Mouse (Mus musculus) ES-CJ7 (cell line): ENCODE data around the gene Eif5b.
A peak's percentile ranks its signal among the peaks of the same experiment; 100 is the strongest.
"Not testable (repeated sequence)": the region's sequence is repeated elsewhere in the genome, so short reads cannot be mapped to it uniquely, and the experiment has no call there.

Source experiments
- DNase-seq: peaks from one replicate; pipeline ENCODE4 v3.0.0; 2011; ENCODE audit warnings: low read depth, low spot score

The Eif5b gene

DNA sequence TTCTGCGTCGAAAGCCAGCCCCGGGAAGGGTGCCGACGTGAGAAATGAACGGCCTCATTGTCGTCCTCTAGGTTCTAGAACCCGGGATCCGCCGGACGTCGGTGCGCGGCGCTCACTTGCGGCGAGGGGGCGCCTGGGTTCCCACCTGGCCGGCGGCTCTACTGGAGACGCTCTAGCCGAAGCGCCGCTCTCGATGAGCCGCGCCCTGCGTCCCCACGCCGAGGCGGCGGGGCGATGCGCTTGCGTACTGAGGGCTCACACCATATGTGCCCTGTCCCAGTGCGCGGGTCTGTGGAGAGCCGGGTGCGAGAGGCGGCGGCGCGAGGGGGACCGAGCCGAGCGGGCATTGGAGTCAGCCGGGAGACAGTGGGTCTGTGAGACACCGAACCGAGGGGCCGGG, at the start of gene Eif5b, which contains the start of gene Txndc9:
Eif5b (plus strand) TSS at position 144 of the 400 bp plus-strand sequence.
Txndc9 (minus strand) TSS at position 27 of the 400 bp plus-strand sequence.
- peak; percentile 98 for DNase-seq

DNA sequence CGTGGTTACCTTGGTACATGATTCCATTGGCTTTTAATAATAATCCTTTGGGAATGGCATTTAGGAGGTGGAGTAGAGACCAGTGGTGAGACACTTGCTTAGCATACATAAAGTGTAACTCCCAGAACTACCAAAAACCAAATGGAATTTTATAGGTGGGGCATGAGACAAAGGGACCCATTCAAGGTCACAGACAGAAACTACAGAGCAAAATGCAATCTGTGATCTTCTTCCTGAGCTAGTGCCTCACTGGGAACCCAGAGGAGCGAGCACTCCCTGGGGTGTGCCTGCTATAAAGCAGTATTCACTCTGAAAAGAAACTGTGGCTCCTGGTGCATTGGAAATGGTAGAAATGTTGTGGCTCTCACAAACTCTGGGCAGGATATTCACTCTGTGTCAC, 48.9 kb upstream of the Eif5b start:
- no peak for DNase-seq

DNA sequence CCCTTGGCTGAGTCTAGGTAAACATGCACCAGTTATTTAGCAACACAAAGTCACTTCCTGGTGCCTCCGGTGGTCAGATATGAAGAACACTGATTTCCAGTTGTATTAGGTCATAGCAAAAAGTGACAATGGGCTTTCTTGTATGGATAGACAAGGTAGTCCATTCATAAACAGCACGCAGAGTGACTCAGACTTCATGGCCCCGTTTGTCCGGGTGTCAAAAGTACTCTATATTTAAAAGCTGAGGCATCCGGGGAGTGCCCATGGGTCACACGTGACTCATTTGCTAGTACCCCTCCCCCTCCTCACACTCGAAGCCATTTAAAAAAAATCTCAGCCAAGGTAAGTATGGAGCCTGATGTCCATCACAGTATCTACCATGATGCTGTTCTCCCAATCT, 43.0 kb upstream of the Eif5b start:
- DNase-seq = no peak

DNA sequence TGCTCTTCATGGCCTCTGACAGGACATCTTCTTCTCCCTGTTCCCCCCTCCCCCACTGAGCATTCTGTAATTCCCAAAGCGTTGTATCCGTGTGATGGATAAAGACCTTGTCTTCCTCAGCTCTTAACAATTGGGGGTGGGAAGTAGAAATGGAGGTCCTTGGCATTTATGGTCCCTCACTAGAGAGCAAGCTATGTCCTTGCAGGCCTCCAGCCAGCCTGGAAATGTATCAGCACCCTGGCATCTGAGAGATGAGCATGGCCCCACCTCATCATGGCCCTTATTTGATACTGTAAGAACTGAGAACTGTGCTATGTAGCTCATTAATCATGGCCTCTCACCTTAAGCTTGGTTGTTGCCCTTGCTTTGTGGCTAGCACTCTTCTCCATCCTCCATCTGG, 42.6 kb upstream of the Eif5b start:
- no peak for DNase-seq

DNA sequence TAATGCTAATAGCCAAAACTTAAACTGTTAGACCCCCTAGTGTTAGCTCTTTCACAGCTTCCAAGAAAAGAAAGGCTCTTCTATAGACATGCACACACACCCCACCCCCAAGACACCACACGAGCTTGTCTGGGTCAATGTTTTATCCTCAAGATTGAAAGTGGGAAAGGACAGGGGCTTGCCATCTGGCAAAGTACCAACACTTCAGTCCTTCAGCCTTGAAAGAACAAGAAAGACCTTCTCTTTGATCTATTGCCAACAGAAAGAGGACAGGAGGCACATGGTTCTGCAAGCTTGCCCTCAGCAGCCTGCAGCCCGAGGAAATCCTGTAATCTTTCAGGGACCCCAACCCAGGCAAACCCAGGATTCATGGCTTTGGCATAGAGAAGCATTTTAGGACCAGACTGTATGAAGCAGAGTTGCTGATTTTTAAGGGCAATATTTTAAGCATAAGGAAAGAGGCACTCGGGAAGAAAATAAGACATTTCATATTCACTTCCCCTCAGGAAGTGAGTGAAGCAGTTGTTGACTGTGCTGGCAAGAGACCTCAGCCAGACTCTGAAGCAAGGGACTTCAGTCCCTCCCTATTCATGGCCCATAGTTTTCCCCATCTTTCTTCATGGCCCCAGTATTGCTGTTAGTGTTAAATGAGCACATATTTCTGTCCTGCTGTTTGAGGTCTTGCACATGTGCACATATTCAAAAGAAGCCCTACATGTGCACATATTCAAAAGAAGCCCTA, 40.9 kb upstream of the Eif5b start:
- peak; percentile 58 for DNase-seq

DNA sequence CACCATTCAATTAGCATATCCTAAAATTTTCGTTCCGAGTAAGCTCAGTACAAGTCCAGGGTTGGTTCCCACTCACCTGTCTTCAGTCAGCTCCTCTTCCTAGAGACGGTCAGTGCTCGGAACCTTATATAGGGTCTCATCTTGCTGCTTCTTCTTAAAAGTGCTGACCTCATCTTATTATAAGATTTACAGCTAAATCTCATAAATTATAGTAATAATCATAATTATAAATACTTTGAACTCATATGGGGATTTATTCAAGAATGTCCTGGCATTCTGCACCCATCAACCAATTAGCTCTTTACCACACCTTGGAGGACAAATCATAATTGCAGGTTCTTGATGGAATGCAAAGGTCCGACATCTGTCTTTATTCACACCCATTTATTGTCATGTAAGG, 40.2 kb upstream of the Eif5b start, which contains the start of gene Lyg1:
Lyg1 (minus strand) TSS at position 101 of the 400 bp plus-strand sequence.
- DNase-seq = no peak

DNA sequence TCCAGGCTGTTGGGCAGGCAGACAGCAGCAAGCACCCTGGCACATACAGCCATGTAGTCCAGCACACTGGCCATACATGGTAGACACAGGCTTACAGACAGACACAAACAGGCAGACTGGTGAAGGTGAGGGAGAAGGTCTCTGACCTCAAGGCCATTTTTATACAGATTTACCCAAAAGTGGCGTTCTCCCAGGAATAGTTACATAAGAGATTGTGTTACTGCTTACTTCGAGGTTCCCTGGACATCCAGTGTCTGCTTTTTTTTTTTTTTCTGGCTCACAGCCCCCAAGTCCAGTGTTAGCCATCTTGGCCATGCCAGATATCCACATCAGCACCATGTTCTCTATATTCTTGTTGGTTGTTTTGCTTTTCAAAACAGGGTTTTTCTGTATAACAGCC, 39.3 kb upstream of the Eif5b start:
- DNase-seq = no peak

DNA sequence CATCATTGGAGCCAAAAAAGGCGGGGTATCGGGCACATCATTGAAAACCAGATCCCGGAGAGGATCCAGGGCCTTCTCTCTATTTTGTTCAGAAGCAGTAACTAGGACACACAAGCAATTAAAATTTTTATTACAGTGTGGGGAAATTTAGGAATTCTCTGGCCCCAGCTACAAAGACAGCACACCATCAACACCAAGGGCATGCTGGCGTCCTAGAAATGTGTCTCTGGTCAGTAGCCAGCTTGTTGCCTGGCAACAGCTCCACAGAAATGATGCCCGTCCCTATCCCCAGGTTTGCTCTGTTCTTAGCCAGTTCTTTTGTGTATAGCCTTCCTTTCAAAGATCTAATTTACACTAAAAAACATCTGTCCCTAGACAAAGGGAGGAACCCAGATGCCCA, 38.3 kb upstream of the Eif5b start:
- no peak for DNase-seq

DNA sequence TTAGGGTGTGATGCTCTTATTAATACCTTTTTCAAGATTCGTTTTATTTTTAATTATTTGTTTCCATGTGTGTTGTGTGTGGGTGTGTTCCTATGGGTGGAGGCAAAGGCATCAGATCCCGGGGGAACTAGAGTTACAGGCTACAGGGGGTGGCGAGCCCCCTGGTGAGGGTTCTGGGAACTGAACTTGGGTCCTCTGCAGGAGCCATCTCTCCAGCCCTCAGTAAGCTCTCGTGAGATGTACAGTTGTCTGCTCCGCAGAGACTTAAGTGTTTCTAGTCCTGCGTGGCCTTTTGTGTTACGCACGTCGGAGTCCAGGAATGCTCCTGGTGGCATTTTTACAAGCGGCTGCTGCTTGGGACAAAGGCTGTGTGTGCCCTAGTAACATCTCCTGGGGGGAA, 32.2 kb upstream of the Eif5b start:
- DNase-seq = peak; percentile 81

DNA sequence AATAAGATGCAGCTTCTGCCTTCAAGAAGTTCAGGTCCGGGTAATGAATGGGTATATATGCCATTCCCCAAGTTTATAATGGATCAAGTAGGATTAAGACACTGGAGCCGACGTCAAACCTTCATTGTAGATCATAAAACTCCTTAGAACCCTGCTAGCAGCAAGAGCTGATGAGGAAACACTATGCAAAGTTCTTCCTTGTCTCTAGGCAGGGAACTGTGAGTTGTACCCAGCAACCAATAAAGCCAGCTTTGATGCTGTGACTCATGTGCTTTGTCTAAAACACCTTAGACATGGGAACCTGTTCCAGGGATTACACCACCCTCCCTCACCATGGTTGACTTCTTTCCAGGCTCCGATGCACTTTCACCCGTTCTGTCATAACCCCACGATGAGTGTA, 29.1 kb upstream of the Eif5b start:
- DNase-seq = no peak

DNA sequence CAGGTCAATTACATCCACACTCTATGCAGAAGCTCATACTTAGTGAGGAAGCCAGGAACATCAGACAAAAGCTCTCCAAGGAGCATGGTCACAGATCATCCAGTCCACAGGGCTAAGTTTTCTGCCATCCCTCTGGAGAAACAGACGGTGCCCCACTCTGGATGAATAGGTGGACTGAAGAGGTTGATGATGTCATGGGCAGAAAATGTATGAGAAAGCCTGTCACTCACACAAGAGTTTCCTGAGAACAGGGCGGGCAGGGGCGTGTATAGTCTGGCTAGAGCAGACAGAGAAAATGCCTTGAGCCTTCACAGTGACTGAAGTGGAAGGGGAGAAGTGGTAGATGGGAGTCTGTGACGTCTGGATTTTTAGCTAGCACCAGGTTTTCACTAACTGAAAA, 26.3 kb upstream of the Eif5b start:
- DNase-seq = no peak

DNA sequence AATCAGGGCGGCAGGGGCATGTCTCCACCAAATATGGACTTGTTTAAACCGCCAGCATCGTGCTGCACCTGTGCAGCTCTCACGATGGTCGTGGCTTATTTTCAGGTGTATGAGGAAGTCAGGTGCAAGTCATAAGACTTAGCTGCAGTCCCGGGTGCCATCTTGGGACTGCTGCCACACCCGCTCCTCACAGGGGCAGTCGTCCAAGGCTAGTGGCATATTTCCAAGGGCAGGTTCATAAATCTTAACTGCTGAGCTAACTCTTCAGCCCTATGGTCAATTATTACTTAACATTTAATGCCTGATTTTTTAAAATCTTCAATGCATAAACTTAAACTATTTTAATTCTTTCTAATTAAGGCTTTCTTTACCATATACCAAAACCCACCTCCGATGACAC, 21.1 kb upstream of the Eif5b start:
- DNase-seq = not testable (repeated sequence)

DNA sequence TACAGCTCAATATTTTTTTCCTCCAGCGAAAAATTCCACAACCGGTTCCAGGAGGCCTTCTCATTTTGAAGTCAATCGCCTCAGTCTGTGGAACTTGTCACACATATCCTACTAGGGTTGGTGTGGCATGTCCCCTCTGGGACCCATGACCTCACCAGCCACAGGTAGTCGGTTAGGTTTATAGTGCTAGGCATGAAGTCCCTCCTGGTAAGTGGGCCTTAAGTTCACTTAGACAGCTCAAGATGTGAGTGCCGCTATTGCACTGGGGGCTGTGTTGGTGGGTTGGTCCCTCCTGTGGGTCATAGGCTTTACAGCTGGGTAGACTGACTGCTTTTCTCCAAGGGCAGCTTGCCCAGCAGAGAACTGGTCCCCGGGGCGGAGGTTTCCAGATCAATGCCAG, 20.5 kb upstream of the Eif5b start:
- DNase-seq = no peak

DNA sequence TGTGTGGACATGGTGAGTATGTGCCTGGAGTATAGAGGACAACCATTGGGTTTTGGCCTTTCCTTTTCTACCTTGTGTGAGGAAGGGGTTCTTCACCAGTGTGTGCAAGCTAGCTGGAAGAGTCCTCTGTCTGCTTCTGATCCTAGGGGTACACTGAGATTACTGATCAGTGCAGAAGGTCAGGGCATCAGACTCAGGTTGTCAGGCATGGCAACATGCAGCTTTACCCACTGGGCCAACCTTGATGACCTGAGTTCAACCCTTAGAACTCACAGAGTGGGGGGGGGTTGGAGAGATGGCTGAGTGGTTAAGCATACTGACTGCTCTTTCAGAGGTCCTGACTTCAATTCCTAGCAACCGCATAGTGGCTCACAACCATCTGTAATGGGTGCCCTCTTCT, 13.5 kb upstream of the Eif5b start:
- no peak for DNase-seq

DNA sequence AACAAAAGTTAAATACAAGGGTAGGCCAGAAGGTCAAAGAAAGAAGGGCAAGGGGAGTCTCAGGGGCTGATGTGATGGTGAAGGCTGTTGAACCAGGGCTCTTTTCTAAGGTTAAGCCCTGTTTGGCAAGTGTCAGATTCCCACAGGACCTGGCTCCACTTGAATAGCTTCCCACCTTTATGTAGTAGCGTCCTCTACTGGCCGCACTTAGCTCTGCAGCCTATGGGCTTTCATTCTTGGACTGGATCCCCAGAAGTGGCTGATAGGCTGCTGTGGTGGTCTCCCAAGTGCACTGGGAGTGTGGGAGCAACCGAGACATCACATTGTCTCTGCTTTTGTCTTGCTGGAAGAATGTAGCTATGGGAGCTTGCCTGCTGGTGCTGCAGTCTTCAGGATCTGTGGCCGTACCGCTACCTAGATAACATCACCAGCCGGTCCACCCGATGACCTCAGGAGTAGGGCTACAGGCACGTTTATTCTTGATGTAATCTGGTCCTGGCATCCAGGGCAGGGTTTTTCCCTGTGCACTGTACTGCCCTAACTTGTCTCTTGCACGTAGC, 12.0 kb upstream of the Eif5b start:
- DNase-seq = peak; percentile 83

DNA sequence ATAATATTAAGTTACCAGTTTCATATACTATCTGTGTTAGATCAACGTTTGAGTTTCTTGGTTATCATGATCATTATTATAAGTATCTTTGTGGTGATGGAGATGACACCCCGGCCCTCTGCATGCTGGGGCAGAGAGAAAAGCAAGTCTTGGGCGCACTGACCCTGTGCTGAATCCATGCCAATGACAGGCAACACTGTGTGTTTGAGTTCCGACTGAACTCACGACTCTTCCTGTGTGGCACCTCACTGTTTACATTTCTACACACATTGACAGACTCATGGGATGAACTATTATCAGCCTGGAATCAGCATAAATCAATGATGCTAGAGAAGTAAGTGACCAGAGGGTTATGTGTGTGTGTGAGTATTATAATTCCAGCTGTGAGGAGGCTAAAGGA, 10.0 kb upstream of the Eif5b start:
- no peak for DNase-seq

DNA sequence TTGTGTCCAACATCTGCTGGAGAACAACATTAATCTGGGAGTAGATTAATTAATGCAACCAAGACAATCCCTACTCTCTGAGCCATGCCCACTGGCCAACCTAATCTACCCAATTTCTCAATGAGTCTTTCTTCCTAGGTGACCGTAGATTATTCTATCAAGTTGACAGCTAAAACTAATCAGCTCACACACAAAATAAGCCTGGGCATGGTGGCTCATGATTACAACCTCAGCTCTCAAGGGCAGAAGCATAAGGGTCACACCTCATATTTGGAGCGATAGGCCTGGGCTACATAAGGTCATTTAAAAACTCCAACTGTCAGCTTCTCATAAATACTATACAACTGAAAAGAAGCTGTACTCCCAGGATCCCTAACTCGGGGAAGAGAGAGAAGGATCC, 1.6 kb upstream of the Eif5b start:
- DNase-seq = no peak

DNA sequence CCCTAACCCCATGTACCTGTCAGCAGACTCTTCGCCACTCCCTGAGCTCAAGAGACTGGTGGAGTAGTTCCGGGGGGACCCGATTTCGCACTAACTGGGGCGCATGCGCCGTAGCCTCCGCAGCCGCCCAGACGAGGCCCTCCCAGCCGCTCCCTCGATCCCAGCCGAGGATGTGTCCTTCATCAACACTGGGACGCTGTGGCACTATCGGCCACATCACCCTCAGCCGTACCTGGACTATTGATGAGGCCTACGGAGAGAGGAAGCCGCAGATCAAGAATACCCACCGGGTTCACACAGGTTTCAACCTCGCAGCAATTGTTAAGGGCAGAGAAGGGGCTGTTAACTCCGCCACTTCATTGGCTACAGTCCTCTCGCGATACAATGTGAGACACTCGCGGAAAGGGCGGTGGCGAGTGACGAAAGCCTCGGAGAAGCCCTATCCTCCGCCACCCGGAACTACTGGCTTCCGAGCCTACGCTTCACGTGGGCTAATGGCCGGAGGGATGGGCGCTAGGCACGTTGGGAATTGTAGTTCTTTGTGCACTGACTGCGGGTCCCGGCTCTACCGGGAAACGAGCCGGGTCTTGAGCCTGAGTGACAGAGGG, 829 bp upstream of the Eif5b start:
- peak; percentile 100 for DNase-seq

DNA sequence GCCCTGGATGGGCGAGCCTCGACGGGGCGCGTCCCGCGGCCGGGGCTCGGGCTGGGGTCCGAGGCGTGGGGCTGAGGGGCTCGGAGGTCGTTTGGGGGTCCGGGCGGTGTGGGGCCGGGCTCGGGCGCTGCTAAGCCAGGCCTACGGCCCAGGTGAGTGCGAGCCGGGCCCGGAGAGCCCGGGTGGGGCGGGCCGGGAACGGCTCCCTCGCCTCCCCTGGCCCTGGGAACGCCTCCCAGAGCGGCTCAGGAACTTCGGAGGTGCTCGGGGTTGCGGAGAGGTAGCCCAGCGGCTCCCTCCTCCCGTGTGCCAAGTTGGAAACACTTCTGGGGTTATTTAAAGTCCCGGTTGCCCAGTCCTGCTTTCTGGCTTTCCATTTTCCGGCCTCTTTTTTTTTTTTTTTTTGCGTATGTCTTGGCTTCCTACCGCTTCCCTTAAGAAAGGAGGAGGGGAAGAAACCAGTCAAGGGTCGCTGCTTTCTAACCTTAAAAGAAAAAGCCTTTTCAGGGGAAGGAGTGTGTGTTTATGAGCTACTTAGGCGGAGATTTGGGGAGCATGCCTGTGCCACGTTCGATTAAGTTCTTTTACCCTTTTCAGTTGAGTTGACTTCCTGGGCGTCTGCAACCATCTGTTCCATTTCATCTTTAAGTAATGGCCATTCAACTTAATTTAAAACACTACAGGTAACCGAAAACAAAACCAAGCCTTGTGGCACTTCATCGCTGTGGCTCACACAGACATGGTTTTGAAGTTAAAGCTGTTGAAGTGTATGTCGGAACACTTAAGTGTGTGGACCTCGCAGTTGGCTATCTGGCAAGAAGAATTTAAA, 775 bp downstream of the Eif5b start:
- no peak for DNase-seq

DNA sequence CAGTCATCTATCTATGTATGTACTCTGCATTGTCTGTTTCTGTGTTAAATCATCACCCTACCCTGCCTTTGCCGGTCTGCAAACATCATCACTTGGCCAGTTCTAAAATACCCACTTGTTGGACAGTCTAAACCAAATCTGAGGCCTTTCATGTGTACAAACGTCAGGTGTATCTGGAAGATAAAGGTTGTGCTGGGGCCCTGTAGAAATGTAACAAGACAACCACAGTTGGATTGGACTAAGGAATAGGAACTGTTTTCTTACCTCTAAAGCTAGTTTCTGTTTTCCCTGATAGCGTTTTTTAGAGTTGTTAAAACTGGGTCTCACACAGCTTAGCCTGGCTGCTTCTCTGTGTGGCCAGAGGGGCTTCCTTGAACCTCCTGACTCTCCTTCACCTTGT, 1.7 kb downstream of the Eif5b start:
- no peak for DNase-seq

DNA sequence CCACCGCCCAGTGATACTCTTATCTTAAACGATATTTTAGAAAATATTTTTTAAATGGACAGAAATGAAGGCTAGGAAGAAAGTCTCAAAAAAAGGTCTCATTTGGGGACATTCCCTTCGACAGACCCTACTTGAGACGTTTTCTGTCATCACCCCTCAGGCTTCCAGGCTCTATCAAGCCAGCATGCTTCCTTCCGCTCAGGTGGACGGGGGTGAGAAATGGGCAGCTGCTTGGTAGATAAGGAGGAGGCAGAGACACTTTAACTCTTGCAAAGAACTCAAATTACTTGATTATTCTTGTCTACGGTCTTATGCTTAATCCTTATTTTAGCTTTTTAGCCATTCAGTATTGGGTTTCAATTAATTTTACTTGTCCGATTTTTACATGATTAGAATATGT, 3.0 kb downstream of the Eif5b start:
- DNase-seq = no peak

DNA sequence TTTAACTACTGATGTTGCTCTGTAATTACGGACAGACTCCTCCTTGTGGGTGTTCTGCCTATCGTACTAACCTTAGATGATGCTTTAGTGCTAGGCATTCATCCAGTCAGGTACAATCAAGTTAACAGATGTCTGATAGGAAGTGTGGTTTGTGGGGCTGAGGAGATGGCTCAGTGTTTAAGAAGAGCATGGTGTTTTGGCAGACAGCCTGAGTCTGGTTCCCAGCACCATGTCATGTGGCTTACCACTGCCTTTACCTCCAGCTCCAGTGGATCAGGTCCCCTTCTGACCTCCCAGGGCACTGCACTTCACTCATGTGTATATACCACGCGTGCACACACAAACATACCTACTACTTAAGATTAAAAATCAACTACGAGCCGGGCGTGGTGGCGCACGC, 4.1 kb downstream of the Eif5b start:
- DNase-seq = peak; percentile 38
